14 mouse cellular contexts compared by ENCODE assay signal in the genomic region with DNA sequence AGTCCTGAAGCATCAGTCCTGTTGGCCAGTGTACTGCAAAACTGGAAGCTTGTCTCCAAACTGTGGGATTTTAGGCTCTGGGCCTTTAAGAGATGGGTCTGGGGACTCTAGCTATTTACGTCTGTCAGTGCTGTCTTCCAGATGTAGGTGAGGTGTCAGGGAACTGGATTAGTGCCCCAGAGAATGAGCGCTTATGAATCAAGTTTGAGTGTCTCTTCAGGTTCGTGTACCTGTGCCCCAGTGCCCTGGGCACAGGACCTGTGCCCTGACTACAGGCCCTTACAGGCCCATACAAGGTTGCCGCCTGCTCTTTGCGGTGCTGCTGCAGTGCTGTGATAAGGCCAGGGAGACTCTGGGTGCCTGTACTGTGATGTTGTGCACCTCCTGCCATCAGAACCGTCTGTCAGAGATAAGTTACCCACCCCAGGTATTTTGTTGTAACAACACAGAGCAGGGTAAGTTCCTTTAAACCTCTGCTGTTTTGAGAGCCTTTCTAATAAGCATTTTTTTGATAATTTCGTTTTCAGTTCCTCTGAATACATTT.
DNase-seq lines count a peak whose midpoint lies in the region; TF ChIP-seq lines count a peak whose summit lies in the region.
"Had no signal": no experiment of that assay in that cellular context is flagged by ENCODE, and none has a peak within 500 bp of the region (broad histone marks: within the 10 kb centered on the region; RNA-seq: fewer than 3 reads in every experiment).

No protein-coding gene starts in this region.

- H3K27ac ChIP-seq in ES-Bruce4 (ENCODE audit: insufficient read depth, low read length): no peak overlapping the region
- peak overlapping the region; percentile 31 for H3K27ac ChIP-seq in bone marrow, adult 2 months (ENCODE audit: control insufficient read depth, insufficient read depth, low read depth, low read length, poor library complexity)
- H3K27ac ChIP-seq in small intestine, adult 2 months (ENCODE audit: insufficient read depth, low read depth, low read length): 0 out of 2 replicates have a peak overlapping the region, but pooled peaks have one; percentile 12
- H3K27ac ChIP-seq: gastrocnemius, adult 2 months; hindbrain, embryonic 12.5 days; kidney, postnatal 0 days; limb, embryonic 15.5 days; macrophage had no signal

- no peaks in the 10 kb centered on the region for H3K36me3 ChIP-seq in ES-Bruce4 (ENCODE audit: control insufficient read depth, insufficient read depth, low read length, poor library complexity, severe bottlenecking)
- no peaks in the 10 kb centered on the region for H3K36me3 ChIP-seq in small intestine, adult 2 months (ENCODE audit: control insufficient read depth, insufficient read depth, low read length)
- H3K36me3 ChIP-seq: hindbrain, embryonic 12.5 days; limb, embryonic 15.5 days had no signal

- no peaks in the 10 kb centered on the region for H3K27me3 ChIP-seq in ES-Bruce4 (ENCODE audit: control insufficient read depth, insufficient read depth, low read length, poor library complexity, severe bottlenecking)
- H3K27me3 ChIP-seq in small intestine, adult 2 months (ENCODE audit: control insufficient read depth, insufficient read depth, low read length): no peaks in the 10 kb centered on the region
- H3K27me3 ChIP-seq: hindbrain, embryonic 12.5 days; limb, embryonic 15.5 days had no signal

- no peaks in the 10 kb centered on the region for H3K9me3 ChIP-seq in ES-Bruce4 (replicated peaks; ENCODE audit: control insufficient read depth, insufficient read depth, low read length, poor library complexity, severe bottlenecking)
- H3K9me3 ChIP-seq: hindbrain, embryonic 12.5 days; limb, embryonic 15.5 days had no signal

- TF ChIP-seq EP300 in ES-Bruce4 (IDR thresholded peaks at IDR 0.05; ENCODE audit: insufficient read depth, low read depth, low read length): no peak

- intact Hi-C loops in left cerebral cortex, postnatal 25 days (cut with DNase I): no loop called here
- intact Hi-C loops in left cerebral cortex, postnatal 10 days (cut with DNase I): no loop called here

- no peak overlapping the region for H3K9ac ChIP-seq in ES-Bruce4 (ENCODE audit: low read depth, poor library complexity, severe bottlenecking)
- H3K9ac ChIP-seq: hindbrain, embryonic 12.5 days; limb, embryonic 15.5 days had no signal

- peak; percentile 85 for DNase-seq in liver
- no peak for DNase-seq in left cerebral cortex, postnatal 25 days (ENCODE audit: low spot score in 2 of 2)
- DNase-seq in left cerebral cortex, postnatal 10 days (ENCODE audit: extremely low spot score in 1 of 2, low spot score in 2 of 2): no peak
- DNase-seq in gastrocnemius, postnatal 4 days (ENCODE audit: low spot score in 2 of 2): no peak
- DNase-seq: adrenal gland, postnatal 36 days; cerebellum, adult 2 months; gastrocnemius, adult 2 months had no signal

- TF ChIP-seq POLR2A in ES-Bruce4 (IDR thresholded peaks at IDR 0.05; ENCODE audit: insufficient read depth, low read length): no peak
- TF ChIP-seq POLR2A in bone marrow, adult 2 months (IDR thresholded peaks at IDR 0.05; ENCODE audit: borderline replicate concordance, control insufficient read depth, low read depth, low read length): no peak
- TF ChIP-seq POLR2A in small intestine, adult 2 months (IDR thresholded peaks at IDR 0.05; ENCODE audit: low read depth, low read length): no peak

- 57% methylated on average over 7 of the region's 7 CpGs for WGBS in bone marrow, adult 2 months
- 77% methylated on average over 7 of the region's 7 CpGs for WGBS in small intestine, adult 2 months

- H3K4me1 ChIP-seq in ES-Bruce4 (ENCODE audit: control insufficient read depth, insufficient read depth, low read length): no peaks in the 10 kb centered on the region
- H3K4me1 ChIP-seq in bone marrow, adult 2 months (ENCODE audit: control insufficient read depth, insufficient read depth, low read length): peaks cover 10% of the 10 kb centered on the region
- H3K4me1 ChIP-seq in small intestine, adult 2 months (ENCODE audit: control insufficient read depth, insufficient read depth, insufficient read length, low read length): peaks cover 7% of the 10 kb centered on the region; the same call in 1 of the 2 replicates

- H3K4me3 ChIP-seq in ES-Bruce4 (ENCODE audit: low read depth, low read length): peak overlapping the region; percentile 46; the same call in 1 of the 2 replicates
- no peak overlapping the region for H3K4me3 ChIP-seq in bone marrow, adult 2 months (replicated peaks; ENCODE audit: control insufficient read depth, low read depth, low read length)
- H3K4me3 ChIP-seq in small intestine, adult 2 months (ENCODE audit: low read depth, low read length): no peak overlapping the region
- H3K4me3 ChIP-seq: gastrocnemius, adult 2 months; hindbrain, embryonic 12.5 days; limb, embryonic 15.5 days had no signal

- no peak for TF ChIP-seq CTCF in ES-Bruce4 (IDR thresholded peaks at IDR 0.05; ENCODE audit: low read depth, low read length)
- no peak for TF ChIP-seq CTCF in bone marrow, adult 2 months (IDR thresholded peaks at IDR 0.05; ENCODE audit: control insufficient read depth, insufficient read depth, low read length)
- no peak for TF ChIP-seq CTCF in small intestine, adult 2 months (IDR thresholded peaks at IDR 0.05; ENCODE audit: extremely low read depth, insufficient read length, insufficient replicate concordance, low read depth, low read length)
